Mouse (Mus musculus): ENCODE data around the gene Tmem150b. TPM values are rescaled to one million over a fixed set of nuclear protein-coding genes. Genes with fewer than 3 reads are reported as not detected.

The Tmem150b gene
- under 1 TPM in 1 of 2 experiments, not detected in 1; 0.25 TPM for polyA plus RNA-seq (2017; shearing (Covaris generic))

DNA sequence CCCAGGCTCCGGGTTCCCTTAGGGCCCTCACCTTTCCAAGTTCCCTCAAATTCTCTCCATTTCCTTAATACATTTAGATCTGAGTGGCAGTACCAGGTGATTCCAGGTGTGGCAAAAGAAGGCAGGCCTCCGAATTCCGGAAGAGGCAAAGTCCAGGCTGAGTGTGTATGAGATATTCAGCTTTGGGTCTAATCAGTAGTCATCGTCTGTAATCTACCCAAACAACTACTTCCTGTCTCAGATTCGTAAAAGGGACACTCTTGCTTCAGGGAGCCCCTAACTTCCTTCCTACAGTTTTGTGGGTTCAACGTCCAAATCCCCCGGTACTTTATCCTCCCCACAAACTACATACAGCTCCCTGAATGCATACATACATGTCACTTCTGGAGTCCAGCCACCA is at the start of gene Tmem150b:
Gene Tmem150b, minus strand, starts transcription at position 81 of the 400 bp plus-strand sequence.

DNA sequence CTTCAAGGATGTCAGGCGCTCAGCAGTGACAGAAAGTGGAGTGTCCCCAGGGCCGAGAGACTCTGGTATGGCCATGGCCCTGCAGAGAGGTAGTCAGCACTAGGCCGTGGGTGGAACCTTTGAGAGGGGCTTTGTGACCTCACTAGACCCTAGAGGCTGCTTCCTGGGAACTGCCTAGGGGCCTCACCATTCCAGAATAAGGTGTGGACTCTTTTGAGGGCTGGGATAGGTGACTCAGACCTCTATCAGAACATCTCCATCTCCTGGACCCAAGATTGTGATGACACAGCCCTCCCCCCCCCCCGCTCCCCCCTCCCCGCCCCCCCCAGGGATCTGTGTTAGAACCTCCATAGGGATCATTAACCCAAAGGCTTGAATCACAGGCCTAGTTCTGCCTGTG is 46.2 kb upstream of the Tmem150b start, which contains the start of gene Fam71e2:
Gene Fam71e2, minus strand, starts transcription at position 101 of the 400 bp plus-strand sequence.

DNA sequence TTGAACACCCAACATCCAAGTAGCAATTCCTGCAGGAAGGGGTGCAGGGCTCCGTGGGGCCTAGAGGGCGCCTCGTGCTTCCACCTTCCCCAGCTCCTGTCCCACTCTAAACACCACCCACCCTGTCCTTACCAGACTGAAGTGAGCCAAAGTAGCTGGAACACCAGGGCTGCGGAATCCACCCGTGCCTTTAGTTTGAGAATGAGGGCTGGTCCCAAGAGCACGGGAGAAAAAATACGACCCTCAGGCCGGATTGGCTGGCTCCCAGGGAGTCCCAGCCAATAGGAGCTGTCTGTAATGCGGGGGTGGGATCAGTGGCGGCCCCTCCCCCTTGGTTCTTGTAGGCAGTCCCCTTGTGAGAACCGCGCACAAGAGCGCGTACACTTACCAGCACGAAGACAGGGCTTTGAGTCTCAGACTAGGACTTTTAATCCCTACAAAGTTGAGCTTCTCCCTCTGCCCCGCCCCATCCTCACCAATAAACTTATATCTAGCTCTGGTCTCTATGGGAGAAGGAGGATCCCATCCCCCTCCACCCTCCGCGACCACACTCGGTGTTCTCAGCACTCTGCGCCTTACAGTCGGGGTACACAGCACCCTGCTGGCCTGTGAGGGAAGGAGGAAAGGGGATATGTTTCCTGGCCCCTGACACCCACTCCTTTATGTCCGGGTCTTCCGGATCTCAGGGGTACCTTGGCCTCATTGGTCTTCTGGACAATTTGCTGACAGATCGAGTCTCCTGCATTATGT is 27.9 kb upstream of the Tmem150b start, which contains the start of gene Cox6b2:
Gene Cox6b2, minus strand, starts transcription at position 274 of the 750 bp plus-strand sequence.

DNA sequence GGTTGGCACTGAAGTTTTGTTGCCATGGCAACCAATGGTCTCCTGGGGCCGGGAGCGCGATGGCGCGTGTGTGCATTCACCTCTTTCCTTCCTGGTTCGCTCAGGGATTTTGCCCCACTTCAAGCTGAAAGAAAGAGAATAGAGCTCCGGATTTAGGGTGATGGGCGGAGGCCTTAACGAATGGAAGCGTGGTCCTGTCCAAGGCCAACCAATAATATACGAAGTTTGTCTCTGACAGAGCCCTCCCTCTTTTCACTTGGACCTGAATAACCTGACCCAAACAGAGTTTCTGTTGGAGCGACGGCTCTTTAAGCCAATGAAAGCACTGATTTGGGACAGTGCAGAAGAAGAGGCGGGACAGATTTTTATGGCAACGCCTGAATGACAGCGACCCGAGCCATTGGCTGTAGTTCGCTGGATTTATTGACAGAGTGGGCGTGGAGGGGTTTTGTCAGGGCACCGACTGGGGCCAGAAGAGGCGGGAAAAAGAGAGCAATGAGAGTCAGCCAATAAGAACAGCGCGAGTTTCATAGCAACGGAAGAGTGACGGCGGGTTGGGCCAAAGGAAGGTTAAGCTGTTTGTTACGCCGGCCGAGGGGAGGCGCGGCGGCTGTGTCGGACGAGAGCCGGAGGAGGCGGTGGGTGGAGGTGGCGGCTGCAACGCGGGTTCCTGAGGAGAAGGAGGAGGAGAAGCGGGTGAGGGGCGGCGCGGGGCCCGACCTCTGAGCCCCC is 14.7 kb upstream of the Tmem150b start, which contains the start of gene Kmt5c:
Gene Kmt5c, plus strand, starts transcription at position 572 of the 732 bp plus-strand sequence.

DNA sequence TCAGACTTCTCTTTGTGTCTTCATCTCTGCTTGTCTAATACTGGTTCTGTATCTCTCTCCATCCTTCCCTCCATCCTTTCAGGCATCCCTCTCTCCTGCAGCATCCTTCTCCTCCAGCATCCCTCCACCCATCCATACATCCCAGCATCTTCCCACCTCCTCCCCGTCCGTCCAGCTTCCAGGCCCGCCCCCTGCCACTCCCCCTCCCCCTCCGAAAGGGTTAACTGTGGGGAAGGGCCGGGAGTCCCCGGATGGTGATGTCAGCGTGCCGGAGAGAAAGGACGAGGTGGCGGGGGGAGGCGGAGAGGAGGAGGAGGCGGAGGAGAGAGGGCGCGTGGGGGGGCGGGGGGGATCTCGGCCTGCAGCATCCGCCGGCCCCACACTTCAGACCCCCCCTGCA is 34.7 kb downstream of the Tmem150b start, which contains the start of gene Brsk1:
Gene Brsk1, plus strand, starts transcription at position 218 of the 400 bp plus-strand sequence.

DNA sequence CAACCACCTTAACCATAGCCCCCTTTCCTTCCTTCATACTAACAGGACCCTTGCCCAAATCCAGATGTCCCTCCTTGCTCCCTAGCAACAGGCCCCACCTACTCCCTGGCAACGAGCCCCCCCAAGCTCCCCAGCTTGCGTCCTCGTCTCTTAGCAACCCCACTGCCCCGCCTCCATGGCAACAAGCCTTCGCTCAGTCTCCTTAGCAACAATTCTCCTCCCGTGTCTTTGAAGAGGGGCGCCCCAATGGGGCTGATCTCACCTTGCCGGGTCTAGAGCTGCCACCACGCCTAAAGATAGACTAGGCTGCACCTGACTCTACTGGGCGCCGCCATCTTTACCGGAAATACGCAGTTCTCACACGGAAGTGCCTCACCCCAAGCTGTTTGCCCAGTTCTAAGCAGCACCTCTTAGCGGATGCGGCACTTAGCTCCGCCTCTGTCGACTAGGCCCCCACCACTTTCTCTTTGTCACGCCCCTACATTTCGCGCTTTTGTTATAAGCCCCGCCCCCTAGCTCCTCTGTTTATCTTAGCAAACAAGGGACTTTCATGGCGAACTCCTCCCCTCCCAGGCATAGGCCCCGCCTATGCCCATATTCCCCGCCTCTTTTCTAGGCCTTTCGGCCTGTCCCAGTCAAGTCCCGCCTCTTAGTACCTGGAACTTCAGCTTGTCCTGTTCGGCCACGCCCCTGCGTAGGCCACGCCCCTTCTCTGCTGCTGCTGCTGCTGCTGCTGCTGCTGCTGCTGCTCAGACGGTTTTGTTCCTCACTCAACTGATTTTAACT is 40.2 kb downstream of the Tmem150b start, which contains the start of gene Hspbp1:
Gene Hspbp1, minus strand, starts transcription at position 437 of the 786 bp plus-strand sequence.

DNA sequence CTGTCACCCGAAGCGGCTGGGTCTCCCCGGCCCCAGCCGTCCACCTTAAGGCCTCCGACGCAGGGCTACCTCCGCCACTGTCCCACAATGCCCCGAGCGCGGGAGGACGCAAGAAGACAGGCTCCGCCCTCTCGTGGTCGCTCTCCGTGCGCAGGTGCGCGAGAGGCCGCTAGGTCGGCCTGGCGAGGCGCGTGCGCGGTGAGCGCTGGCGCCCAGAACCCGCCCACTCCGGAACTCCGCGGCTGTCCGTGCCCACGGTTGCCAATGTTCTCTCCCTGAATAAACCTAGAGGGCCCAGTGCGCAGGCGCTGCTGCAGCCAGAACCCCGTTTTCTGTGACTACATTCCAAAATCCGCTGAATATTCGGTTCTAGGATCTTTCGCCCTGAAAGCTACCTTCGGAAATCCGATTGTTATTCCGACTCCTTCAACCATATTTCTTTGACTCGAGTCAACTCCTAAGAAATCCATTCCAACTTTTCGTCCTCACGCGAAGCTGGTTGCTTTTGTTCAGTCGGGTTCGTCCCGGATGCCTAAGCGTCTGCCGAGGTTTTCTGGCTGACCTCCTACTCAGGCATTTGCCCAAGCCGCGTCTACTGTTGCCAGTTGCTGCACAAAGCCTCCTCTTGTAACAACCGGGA is 66.0 kb downstream of the Tmem150b start, which contains the start of gene Ppp6r1:
Gene Ppp6r1, minus strand, starts transcription at position 108 of the 640 bp plus-strand sequence.

Other genes starting within 250 kb of the Tmem150b start
- gene Ppp1r12c, start 223.6 kb downstream of the Tmem150b start, polyA plus RNA-seq (2017; shearing (Covaris generic)), result 100 to 1,000 TPM; 122 to 144 TPM
- 10 to 100 TPM in 1 of 2 experiments, 1 to 10 TPM in 1; 6.2 to 15.6 TPM for gene Tnnt1, start 208.9 kb downstream of the Tmem150b start, polyA plus RNA-seq (2017; shearing (Covaris generic))
- gene Tnni3, start 201.0 kb downstream of the Tmem150b start, polyA plus RNA-seq (2017; shearing (Covaris generic)), result 1 to 10 TPM in 1 of 2 experiments, under 1 TPM in 1; 0.44 to 1.5 TPM
- 1 to 10 TPM; 1.1 to 1.3 TPM for gene Dnaaf3, start 192.8 kb downstream of the Tmem150b start, polyA plus RNA-seq (2017; shearing (Covaris generic))
- not detected for gene Syt5, start 177.7 kb downstream of the Tmem150b start, polyA plus RNA-seq (2017; shearing (Covaris generic))
- not detected for gene Ptprh, start 121.2 kb downstream of the Tmem150b start, polyA plus RNA-seq (2017; shearing (Covaris generic))
- gene Tmem86b, start 93.8 kb downstream of the Tmem150b start, polyA plus RNA-seq (2017; shearing (Covaris generic)), result 10 to 100 TPM; 11.0 to 15.2 TPM
- gene Ppp6r1, start 66.2 kb downstream of the Tmem150b start, polyA plus RNA-seq (2017; shearing (Covaris generic)), result 100 to 1,000 TPM; 185 to 259 TPM
- gene Hspbp1, start 40.2 kb downstream of the Tmem150b start, polyA plus RNA-seq (2017; shearing (Covaris generic)), result 10 to 100 TPM; 53.0 to 59.9 TPM
- gene Brsk1, start 34.6 kb downstream of the Tmem150b start, polyA plus RNA-seq (2017; shearing (Covaris generic)), result under 1 TPM in 1 of 2 experiments, not detected in 1; 0.61 TPM
- gene Kmt5c, start 14.9 kb upstream of the Tmem150b start, polyA plus RNA-seq (2017; shearing (Covaris generic)), result 10 to 100 TPM; 26.0 to 45.1 TPM
- 1 to 10 TPM; 3.0 to 9.5 TPM for gene Cox6b2, start 27.8 kb upstream of the Tmem150b start, polyA plus RNA-seq (2017; shearing (Covaris generic))
- gene Fam71e2, start 46.1 kb upstream of the Tmem150b start, polyA plus RNA-seq (2017; shearing (Covaris generic)), result not detected
- gene Il11, start 57.6 kb upstream of the Tmem150b start, polyA plus RNA-seq (2017; shearing (Covaris generic)), result under 1 TPM; 0.16 to 0.20 TPM
- not detected for gene Tmem190, start 57.7 kb upstream of the Tmem150b start, polyA plus RNA-seq (2017; shearing (Covaris generic))
- 1 to 10 TPM; 5.5 to 8.8 TPM for gene Tmem238, start 64.4 kb upstream of the Tmem150b start, polyA plus RNA-seq (2017; shearing (Covaris generic))
- gene Rpl28, start 67.6 kb upstream of the Tmem150b start, polyA plus RNA-seq (2017; shearing (Covaris generic)), result 100 to 1,000 TPM; 316 to 505 TPM
- 100 to 1,000 TPM; 126 to 185 TPM for gene Ube2s, start 87.3 kb upstream of the Tmem150b start, polyA plus RNA-seq (2017; shearing (Covaris generic))
- gene Shisa7, start 119.4 kb upstream of the Tmem150b start, polyA plus RNA-seq (2017; shearing (Covaris generic)), result not detected
- 10 to 100 TPM; 46.9 to 52.2 TPM for gene Isoc2b, start 145.0 kb upstream of the Tmem150b start, polyA plus RNA-seq (2017; shearing (Covaris generic))
- gene Isoc2a, start 151.9 kb upstream of the Tmem150b start, polyA plus RNA-seq (2017; shearing (Covaris generic)), result under 1 TPM; 0.37 to 0.84 TPM
- under 1 TPM in 1 of 2 experiments, not detected in 1; 0.32 TPM for gene Gm36210, start 181.3 kb upstream of the Tmem150b start, polyA plus RNA-seq (2017; shearing (Covaris generic))
- 1 to 10 TPM; 2.2 to 3.1 TPM for gene Zfp628, start 190.0 kb upstream of the Tmem150b start, polyA plus RNA-seq (2017; shearing (Covaris generic))
- under 1 TPM; 0.49 to 0.79 TPM for gene Nat14, start 196.8 kb upstream of the Tmem150b start, polyA plus RNA-seq (2017; shearing (Covaris generic))
- not detected for gene Ssc5d, start 200.5 kb upstream of the Tmem150b start, polyA plus RNA-seq (2017; shearing (Covaris generic))
- gene Sbk2, start 239.2 kb upstream of the Tmem150b start, polyA plus RNA-seq (2017; shearing (Covaris generic)), result not detected
- under 1 TPM in 1 of 2 experiments, not detected in 1; 0.05 TPM for gene Sbk3, start 245.9 kb upstream of the Tmem150b start, polyA plus RNA-seq (2017; shearing (Covaris generic))

All from activated CD4-positive, CD25-positive, alpha-beta regulatory T cell (primary cell).